Mouse (Mus musculus): Measurements from ENCODE around the gene Rsu1.
A peak's percentile ranks its signal among the peaks of the same experiment; 100 is the strongest.

The Rsu1 gene

DNA sequence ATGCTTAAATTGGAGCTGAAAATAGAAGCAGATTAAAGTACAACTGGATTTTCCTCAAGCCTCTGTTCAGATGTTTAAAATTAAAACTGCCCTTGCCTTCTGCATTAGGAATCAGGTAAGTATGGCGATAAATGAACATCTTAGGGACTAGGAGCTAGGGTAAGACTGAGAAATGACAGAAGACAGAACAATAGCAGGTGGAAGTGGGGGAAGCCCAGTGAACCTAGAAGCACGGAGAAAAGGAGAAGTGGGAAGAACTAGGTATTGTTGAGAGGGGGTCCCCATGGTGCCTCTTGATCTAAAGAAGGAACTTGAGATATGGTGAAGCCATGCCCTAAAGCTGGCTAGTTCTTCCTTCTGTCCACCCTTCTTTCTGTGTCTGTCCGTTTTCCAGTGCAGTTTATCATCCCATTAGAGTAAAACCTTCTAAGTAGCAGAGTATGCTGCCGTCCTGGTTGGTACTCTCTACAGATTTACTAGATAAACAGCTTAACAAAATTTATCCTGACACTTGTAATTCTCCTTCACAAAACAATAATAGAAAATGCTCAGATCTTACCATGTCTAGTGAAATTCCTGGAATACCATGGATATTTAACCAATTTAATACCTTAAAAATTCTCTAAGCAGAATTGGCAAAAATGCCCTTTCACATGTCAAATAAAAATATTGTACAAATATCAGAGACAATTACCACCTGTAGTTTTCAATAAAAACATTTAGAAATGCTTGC lies 101.9 kb downstream of the Rsu1 start:
- no peak for DNase-seq (ENCODE audit: low spot score in 2 of 2)

GRCm38 (mm10) chr2:13168743-13169142 lies 102.5 kb downstream of the Rsu1 start:
- DNase-seq (ENCODE audit: low spot score in 2 of 2): peak in 1 of 2 experiments; percentile 36

- DNase-seq (ENCODE audit: low spot score in 2 of 2): no peak
Measured at GRCm38 (mm10) chr2:13161717-13162116, 109.5 kb downstream of the Rsu1 start.

- no peak for DNase-seq (ENCODE audit: low spot score in 2 of 2)
Measured at GRCm38 (mm10) chr2:13145245-13145644, 126.0 kb downstream of the Rsu1 start.

DNA sequence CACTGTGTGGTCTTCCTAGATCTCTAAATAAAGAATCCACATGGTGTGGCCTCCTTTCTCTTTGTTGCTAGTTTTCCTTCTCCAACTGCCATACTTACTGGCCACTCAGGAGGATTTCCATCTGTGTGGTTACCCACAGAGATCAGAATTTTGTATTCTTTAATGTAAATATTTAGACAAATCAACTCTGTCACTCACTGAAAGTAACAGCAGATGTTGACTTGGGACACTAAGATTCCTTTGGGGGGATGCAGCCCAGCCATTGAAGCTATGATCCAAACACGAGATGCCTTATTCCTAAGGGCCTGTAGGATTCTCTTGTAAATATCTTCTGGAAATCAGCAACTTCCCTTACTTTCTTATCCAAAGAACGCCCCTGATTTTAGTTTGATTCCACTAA lies 136.3 kb downstream of the Rsu1 start:
- DNase-seq (ENCODE audit: low spot score in 2 of 2): no peak

- DNase-seq (ENCODE audit: low spot score in 2 of 2): no peak
Measured at GRCm38 (mm10) chr2:13132841-13133240, 138.4 kb downstream of the Rsu1 start.

GRCm38 (mm10) chr2:13132406-13132805 lies 138.8 kb downstream of the Rsu1 start:
- DNase-seq (ENCODE audit: low spot score in 2 of 2): no peak

- no peak for DNase-seq (ENCODE audit: low spot score in 2 of 2)
Measured at GRCm38 (mm10) chr2:13129859-13130258, 141.4 kb downstream of the Rsu1 start.

GRCm38 (mm10) chr2:13129337-13129736 lies 141.9 kb downstream of the Rsu1 start:
- peak in 1 of 2 experiments; percentile 5 for DNase-seq (ENCODE audit: low spot score in 2 of 2)

- DNase-seq (ENCODE audit: low spot score in 2 of 2): no peak
Measured at GRCm38 (mm10) chr2:13120461-13120860, 150.8 kb downstream of the Rsu1 start.

GRCm38 (mm10) chr2:13117896-13118295 lies 153.3 kb downstream of the Rsu1 start:
- no peak for DNase-seq (ENCODE audit: low spot score in 2 of 2)

- no peak for DNase-seq (ENCODE audit: low spot score in 2 of 2)
Measured at GRCm38 (mm10) chr2:13106531-13106930, 164.7 kb downstream of the Rsu1 start.

- no peak for DNase-seq (ENCODE audit: low spot score in 2 of 2)
Measured at GRCm38 (mm10) chr2:13104388-13104787, 166.8 kb downstream of the Rsu1 start.

GRCm38 (mm10) chr2:13103797-13104200 lies 167.4 kb downstream of the Rsu1 start:
- DNase-seq (ENCODE audit: low spot score in 2 of 2): no peak

- DNase-seq (ENCODE audit: low spot score in 2 of 2): no peak
Measured at GRCm38 (mm10) chr2:13094045-13094444, 177.2 kb downstream of the Rsu1 start.

GRCm38 (mm10) chr2:13093570-13093969 lies 177.6 kb downstream of the Rsu1 start:
- no peak for DNase-seq (ENCODE audit: low spot score in 2 of 2)

- DNase-seq (ENCODE audit: low spot score in 2 of 2): no peak
Measured at GRCm38 (mm10) chr2:13091399-13092015, 179.7 kb downstream of the Rsu1 start.

GRCm38 (mm10) chr2:13090841-13091240 lies 180.4 kb downstream of the Rsu1 start:
- no peak for DNase-seq (ENCODE audit: low spot score in 2 of 2)

- DNase-seq (ENCODE audit: low spot score in 2 of 2): no peak
Measured at GRCm38 (mm10) chr2:13089861-13090260, 181.4 kb downstream of the Rsu1 start.

DNA sequence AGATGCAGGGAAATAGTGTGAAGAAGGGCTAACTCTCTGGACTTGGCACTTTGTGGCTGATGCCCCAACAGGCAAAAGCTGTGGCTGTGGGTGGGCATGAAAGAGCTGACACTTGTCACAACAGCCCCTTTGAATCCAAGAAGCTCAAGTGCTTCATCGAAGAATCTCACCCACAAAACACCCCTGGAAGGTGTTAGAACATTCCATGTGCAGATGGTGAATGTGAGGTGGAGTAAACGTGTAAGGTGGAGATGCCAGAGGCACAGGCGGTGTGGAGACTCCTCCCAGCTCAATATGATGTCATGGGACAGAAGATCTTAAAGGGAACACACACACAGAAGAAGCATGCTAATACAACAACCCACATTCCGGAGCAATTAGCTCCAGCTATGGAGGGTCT lies 182.9 kb downstream of the Rsu1 start:
- no peak for DNase-seq (ENCODE audit: low spot score in 2 of 2)

DNA sequence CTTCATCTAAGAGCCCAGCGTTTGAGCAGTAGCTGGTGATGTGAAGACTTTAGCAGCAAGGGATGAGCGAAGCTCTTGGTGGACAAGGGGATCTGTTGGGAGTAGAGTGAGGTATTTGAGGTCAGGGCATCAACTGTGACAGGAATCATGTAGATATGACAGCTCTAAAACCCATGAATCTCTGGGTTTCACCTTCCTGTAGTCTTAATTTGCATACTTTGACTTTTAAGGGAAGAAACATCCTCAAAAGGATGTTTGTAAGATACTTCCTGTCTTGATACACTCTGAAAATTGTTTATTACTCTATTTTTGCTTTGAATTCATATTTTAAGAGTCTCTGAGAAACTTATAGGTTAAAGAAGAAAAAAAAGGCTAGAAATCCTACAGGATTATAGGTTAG lies 183.4 kb downstream of the Rsu1 start:
- DNase-seq (ENCODE audit: low spot score in 2 of 2): no peak

- no peak for DNase-seq (ENCODE audit: low spot score in 2 of 2)
Measured at GRCm38 (mm10) chr2:13084223-13084622, 187.0 kb downstream of the Rsu1 start.

DNA sequence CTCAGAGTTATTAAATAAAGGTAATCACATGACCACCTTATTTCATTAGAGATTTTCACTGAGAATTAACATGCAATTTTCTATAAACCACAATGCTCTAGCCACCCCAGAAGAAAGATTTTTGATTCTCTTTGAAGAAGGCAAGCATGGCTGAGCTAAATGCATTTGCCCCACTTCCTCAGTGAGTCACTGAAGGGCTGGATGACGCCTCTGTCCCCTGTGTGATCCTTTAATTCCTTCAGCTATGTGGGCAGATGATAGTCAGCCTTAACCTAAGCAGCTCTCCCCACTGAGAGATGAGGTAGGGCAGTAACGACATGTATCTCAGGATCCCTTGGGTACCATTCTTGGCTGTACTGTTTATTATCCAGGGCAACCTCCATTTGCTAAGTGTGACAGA lies 190.7 kb downstream of the Rsu1 start:
- DNase-seq (ENCODE audit: low spot score in 2 of 2): no peak

GRCm38 (mm10) chr2:13072243-13072642 lies 199.0 kb downstream of the Rsu1 start:
- no peak for DNase-seq (ENCODE audit: low spot score in 2 of 2)
